Mouse (Mus musculus) erythroblast, embryonic 14.5 days (primary cell): ENCODE data around the gene Jag2.

Experiments used
- GATA1 ChIP-seq: IDR thresholded peaks from 2 replicates; pipeline ENCODE4 v1.6.1; 2012; ENCODE audit warnings: low read length, inconsistent platforms, mixed read lengths
- TAL1 ChIP-seq: IDR thresholded peaks from 3 replicates; pipeline ENCODE4 v1.6.1; 2012; ENCODE audit warnings: low read length, inconsistent platforms, mixed read lengths

DNA sequence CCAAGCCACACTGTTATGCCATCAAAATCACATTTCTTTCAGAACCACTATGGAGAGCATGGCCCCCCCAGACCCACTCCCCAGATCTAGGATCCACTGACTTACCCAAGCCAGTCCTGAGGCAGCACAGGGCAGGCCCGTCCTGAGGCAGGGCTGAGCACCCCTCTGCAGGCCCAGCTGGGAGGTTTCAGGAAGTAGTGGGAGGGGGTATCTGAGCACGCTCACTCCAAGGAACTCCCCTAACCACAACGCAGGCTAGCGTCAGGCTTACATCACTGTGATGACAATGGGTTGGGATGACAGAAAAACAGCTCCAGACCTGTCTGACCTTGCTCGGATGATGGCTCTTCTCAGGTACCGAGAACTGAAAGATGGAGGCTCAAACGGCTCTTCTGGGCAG, 68.8 kb downstream of the Jag2 start:
- TF ChIP-seq TAL1 = no peak
- no peak for TF ChIP-seq GATA1
